Mouse (Mus musculus) T-helper 2 cell (primary cell): ENCODE measurements around the gene Slc25a21.

Experiments
- in situ Hi-C: fragments of 300-600 bp; cut with MboI, MseI; formaldehyde crosslinking; loops from one replicate; pipeline ENCODE4 v1.15.1; 2025; ENCODE audit warnings: high pct_unique_total_duplicates

Slc25a21 gene

DNA sequence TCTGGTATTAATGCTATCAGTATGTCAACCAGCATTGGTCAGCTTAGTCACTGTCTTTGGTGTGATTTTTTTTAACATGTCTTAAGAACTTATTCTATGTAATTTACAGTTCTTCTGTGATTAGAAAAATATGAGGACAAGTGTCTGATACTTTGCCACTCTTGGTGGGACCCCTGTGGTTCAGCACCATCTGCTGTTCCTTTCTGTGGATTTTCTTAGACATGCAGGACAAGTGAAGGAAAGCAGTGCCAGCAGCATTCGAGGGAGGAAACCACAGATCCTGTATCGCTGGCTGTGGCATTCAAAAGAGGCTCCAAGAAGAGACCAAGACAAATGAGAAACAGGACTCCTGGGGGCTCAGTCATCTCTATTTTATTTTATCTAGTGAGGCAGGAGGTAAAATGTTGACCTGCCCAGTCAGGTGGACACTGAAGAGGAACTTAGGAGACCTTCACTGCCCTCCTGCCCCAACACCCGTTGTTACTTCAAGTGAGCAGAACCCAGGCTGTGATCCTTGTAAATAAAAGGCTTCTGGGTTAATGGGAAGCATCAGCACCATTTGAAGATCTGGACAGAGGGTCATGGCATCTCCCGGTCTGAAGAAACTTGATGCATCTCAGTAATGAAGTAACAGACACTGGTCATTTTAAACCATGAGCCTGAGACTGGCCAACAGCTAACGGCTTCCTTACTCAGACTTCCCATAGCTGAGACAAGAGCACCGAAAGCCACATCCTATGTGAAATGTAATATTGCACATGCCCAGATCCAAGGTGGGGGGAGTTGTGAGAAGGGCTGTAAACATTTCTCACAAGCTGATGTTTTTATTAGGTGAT, 306.2 kb downstream of the Slc25a21 start:
- in situ Hi-C loops = no loop called here

DNA sequence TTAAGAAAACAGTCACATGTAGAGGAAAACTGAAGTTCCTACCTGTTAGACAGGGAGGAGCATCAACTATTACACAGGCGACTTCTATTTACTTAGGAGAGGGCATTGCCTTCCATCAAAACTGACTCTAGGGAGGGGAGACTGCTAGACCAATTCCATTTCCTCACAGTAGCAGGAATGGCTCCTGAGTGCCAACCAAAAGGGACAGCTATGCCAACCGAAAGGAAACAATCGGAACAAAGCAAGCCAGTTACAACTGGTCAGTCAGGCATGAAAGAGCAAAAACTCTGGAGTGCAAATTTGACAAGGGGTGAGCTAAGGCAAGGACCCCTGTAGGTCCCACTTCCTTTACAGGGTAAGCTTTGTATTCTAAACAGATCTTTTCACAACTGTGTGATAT, 319.5 kb downstream of the Slc25a21 start:
- in situ Hi-C loops = no loop called here

DNA sequence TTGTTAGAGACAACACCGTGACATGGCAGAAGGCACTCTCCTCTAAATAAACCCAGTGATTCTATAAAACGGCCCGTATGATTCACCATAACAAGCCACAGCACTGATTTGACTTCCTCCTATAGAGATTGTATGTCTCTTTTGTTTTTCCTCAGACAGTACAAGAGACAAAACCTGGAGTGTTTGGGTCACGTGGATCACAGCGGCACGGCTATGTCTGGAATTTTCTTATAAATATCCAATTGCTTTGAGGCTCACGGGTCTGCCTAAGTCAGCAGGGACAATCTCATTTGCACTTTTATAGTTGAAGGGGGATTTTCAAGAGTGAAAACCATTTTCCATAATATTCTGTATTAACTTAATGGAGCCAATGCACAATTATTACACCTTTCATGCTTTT, 320.7 kb downstream of the Slc25a21 start:
- in situ Hi-C loops = no loop called here

DNA sequence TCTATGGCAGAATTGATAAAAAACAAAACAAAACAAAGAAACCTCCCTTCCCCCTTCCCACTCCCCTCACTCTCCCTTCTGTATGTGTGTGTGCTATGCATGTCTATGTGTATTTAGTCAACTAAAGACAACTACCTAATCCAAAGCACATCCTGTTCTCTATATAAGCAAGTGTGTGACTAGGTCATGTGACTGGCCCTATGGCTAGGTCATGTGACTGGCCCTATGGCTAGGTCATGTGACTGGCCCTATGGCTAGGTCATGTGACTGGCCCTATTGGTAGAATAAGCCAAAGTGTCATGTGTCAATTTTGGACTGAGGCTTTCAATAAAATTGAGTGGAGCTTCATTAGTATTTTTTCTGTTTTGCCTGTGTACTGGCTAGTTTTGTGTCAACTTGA, 324.1 kb downstream of the Slc25a21 start:
- in situ Hi-C loops = no loop called here

DNA sequence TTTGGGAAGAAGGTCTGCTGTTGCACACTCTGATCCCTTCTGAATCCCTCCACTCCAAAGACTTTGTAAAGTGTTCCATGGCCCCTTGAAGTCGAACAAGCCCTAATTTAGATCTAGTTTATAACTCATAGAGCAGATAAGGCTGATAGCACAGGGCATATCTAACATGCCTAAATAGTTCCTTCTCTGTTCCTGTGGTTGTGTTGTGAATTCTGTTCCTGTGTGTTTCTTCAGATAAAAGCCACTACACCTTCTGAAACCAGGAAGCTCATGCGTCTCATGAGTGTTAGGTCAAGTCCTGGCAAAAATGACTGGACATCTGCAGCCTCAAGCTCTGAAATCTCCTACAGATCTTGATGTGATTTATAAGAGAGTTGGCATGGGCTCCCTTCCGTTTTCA, 326.7 kb downstream of the Slc25a21 start:
- in situ Hi-C loops = no loop called here

DNA sequence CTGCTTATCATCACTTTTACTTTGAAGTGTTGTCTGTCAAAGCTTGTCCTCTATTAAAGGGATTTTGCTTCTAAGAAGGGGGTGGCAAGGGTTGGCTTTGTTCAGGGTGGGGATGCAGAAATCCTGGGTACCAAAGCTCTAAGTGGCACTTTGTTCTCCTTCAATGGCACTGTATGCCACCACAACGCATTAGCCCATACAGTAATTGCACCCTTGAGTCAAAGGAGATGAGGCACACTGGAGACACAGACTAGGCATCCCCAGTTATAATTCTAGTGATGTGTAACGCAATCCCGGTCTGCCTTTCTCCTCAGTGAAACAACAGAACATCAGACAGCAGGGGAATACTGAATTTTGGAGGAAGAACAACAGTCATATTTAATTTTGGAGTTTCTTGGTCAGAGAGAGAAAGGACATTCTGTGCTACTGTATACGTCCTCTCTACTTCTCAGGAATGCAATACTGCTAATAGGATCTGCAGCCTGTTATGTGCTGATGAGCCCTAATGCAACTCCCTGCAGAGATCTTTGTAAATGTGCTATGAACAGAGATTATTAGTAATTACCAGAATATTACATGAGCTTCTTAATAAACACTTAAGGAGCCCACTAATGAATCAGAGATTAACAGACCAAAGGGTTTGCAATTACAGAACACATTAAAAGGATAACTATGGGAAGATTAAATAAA, 333.3 kb downstream of the Slc25a21 start:
- in situ Hi-C loops = no loop called here

DNA sequence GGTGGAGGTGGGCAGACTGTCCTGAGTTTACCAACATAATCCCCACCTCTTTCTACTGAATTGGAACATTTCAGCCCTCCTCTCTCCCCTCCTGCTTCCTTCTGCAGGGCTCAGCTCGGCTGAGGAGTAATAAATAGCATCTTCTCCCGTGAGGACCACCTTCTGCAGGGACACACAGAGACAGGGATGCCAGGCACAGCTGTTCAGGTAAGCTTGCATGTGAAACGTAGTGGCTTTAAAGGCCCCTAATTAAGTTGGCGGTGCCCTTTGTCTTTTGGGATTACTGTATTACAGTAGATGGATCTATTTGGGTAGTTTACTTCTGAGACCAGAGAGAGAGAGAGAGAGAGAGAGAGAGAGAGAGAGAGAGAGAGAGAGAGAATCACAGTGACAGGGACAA, 344.6 kb downstream of the Slc25a21 start:
- in situ Hi-C loops = no loop called here

DNA sequence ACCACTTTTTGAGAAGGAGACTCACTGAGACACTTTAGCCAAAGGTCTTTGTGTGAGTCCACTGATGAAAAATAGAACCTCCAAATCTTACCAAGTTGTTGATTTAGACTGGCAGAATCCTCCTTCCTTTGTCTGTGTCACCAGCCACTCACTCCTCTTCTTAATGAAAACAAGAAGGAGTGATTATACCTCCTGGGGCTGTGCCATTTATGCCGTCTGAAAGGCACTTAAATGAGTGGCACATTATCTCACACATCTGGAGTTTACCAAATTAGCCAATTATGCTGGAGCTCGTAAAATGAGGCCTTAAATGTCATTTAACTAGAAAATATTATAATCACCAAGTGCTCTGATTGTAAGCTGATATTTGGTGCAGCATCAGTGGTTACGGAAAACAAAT, 345.8 kb downstream of the Slc25a21 start:
- in situ Hi-C loops = no loop called here

DNA sequence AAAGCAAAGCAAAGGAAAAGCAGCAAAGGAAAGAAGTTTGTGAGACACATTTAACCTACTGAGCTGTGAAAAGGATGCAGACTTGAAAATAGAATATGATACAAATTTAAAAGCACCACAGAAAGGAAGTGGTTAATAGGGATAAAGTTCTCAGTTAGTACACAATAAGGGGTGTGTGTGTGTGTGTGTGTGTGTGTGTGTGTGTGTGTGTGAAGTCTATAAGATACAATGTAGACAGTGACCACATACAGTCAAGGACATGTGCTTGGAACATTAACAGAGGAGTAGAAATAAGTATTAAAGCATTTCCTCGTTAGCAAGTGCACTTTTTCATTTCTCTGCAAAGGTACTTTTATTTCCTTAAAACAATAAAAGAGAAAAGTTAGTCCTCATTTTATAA, 367.3 kb downstream of the Slc25a21 start:
- in situ Hi-C loops = no loop called here

DNA sequence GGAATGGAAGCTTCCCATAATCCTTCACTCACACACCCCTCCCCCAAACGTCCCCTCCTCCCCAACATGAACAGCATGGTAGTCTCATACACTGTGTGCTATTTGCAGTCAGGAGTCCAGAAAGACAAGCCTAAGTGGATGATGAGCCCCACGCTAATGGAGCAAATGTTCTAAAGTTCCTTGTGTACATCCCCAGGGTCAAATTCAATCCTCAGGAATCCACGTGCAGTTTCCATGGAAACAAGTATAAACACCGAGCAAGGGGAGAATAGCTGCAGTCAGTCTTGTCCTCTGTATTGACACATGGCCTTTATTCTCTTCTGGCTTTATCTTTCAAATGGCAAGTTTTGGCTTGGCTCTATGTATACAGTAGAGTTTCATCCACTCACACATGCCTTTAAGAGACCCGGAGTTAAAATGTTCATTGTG, 367.8 kb downstream of the Slc25a21 start:
- in situ Hi-C loops = no loop called here

DNA sequence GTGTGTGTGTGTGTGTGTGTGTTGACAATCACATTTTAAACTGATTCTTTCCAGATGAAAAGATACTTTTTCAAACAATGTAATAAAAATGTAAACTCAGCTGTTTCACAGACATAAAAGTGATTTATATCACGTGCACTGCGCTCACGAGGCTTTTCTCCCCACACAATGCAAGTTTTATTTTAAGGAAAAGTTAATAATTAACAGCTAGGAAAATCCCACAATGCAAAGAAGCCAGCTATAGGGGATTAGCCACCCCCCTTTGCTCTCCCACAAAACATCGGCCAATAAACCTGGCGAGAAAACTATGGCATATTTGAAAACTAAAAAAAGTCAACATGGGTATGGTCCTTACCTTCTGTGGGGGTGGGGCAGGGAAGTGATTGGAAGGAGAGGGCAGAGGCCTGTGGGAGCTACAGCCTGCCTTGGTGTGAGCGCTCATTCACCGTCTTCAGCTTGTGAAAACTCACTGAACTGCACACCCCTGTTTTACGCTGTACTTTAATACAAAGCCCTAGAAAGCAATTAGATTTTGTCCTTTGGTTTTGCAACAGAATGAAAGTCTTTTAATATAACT, 369.4 kb downstream of the Slc25a21 start:
- in situ Hi-C loops = no loop called here

DNA sequence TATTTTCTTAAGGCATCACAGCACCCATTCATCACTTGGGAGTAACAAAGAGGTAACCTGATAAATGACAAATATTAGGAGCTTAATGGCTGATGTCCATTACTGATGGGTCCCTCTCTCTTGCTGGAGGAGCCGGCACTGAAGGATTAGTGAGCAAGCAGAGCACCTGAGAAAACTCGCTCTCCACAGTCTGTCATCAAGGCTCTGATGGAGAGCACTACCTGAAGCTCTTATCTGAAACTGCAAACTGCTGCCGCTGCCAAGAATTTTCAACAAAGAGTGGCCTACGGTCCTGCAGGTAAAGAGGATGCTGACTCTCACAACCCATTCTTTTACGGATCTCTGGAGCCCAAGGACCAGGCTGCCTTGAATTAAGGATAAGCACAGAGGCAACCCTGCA, 372.6 kb downstream of the Slc25a21 start:
- in situ Hi-C loops = no loop called here

DNA sequence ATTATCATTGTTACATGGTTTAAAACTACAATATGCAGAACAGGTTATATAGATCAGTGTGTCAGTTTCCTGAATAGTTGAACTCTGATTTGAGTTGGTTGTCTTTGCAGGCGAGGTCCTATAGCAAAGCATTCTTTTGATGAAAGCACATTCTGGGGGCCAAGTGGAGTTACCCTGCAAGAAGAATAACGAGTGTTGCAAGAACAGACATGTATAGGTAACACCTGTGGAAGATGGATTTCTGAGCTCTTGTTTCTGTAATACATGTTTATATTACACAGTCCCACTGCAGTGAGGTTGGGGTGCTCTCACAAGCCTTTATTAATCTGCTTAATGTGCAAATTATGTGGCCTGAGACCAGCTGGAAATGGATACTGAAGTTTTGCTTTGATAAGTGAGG, 375.1 kb downstream of the Slc25a21 start:
- in situ Hi-C loops = no loop called here

DNA sequence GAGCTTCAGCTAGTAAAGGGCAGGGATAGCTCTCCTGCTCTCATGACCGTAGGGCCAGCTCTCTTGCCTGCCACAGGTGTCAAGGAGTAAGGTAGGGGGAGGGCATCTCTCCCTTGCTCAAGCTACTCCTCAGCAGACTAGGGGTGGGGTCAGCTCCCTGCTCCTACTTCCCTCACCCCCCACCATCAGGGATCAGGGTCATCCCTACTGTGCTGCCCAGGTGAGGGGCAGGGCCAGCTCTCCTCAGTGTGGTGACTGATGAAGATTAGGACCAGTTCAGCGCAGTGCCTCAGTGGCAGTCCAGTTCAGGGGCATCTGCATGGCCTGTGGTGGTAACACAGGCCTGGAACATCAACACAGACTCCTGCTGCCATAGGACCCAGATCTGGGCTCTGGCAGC, 376.7 kb downstream of the Slc25a21 start:
- in situ Hi-C loops = no loop called here

DNA sequence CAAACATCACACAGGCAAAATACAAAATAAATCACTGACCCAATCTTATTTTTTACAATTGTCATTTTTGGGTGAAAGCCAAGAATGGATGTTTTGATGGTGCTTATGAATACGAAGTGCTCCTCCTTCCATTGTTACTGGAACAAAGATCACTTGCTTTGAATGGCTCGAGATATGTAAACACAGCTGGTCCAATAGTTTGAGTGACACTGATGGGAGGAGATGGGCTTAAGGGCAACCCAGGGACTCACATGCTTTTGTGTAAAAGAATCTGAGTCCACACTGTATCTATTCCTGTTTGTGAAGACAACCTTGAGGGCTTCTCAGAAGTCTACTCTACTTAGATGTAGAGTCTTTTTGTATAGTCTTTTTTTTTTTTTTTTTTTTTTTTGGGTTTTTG, 389.8 kb downstream of the Slc25a21 start:
- in situ Hi-C loops = no loop called here

DNA sequence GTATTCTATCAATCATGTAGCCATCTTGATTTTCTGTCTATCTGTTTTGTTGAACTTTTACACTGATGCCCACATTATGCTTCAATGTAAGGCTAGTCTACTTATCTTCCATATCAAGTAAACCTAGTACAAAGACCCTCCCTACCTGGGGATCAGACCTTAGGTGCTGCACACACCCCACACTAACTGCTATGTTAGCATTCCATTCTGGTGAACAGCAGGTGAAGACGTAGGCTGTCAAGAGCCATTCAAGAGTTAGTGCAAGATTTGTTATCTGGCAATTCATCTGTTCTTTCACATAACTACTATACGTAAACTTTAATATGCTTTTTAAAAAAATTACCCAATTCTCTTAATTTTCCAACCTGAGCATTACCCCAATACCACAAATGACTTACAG, 390.2 kb downstream of the Slc25a21 start:
- in situ Hi-C loops = no loop called here

DNA sequence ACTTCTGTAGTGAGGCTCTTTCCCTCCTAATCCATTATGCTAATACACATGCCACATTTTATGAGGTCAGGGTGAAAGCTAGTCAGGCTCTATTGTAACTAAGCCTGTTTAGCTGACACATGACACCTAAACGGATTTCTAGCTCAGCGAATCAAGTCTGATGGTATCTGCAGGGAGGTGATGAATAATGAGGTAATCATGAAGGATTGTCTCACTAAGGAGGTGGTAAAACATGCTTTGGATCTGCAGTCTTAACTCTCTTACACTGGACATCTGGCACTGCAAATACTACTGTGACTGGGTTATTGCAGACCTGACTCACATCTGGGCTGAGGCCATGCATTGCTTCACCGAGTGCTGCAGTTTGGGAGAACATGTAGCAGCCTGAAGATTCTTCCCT, 392.8 kb downstream of the Slc25a21 start:
- in situ Hi-C loops = no loop called here

DNA sequence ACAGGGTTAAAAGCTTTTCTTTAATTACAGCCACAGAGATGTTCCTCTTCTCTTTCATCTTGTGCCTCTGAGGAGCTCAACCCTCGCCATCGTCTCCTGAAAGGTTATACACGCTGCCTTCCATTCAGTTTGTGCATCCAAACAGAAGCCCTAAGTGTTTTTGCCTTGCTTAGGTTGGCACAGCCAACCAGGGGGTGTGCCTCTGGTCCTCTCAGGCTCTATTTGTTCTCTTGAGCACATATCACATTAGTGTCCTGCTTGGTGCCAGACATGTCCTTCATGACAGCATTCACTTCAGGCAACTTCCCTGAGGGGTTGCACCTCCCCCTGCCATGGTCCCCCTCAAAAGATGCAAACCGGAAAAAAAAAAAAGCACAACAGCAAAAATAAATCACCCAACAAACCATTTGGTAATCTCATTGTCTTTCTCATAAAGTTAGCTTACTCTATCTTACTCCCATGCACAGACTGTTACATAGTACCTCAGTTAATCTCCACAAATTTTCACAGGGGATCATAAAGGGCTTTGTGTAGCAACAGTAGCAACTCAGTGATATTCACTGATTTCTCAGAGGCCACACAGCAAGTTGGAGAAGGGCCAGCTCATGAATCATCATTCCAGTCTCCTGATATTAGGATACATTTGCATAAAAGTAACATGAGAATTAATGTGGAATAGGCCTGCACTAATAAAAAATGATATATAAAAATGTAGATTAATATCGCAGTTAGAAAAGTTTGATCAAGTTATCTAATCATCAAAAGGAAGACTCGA, 398.4 kb downstream of the Slc25a21 start:
- in situ Hi-C loops = no loop called here

DNA sequence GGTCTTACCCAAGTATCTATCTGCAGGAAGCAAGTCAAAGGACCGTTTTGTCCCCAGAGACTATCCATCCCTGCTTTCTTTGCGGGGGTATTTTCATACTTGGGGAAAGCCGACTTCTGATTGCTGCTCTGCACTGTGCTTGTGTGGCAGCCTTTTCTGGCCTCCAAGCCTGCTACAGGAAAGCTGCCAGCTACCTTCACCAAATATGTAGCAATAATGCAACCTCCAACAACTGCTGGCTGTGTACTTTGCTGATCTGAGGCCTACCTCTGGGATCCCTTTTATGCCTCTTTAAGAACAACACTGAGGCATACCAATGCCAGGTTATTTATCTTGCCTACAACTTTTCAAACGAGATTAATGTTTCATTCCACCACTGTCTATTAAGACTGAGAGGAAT, 408.0 kb downstream of the Slc25a21 start:
- in situ Hi-C loops = no loop called here

DNA sequence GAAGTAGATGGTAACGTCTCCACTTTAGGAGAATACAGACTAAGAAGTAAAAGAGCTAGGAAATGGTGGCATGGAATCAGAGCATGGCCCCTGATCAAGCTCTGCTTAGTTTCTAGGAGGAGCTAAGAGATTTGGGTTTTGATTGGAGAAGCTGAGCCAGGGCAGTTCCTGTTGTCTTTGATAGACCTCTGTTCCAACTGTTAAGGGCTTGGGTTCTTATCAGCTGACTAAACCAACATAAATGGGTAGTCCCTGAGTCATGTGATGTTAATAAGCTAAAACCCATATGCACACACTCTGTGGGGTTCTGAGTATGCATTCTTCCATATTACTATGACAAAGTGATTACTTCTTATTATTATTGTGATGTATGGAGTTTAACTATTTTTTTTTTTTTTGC, 412.0 kb downstream of the Slc25a21 start:
- in situ Hi-C loops = no loop called here

DNA sequence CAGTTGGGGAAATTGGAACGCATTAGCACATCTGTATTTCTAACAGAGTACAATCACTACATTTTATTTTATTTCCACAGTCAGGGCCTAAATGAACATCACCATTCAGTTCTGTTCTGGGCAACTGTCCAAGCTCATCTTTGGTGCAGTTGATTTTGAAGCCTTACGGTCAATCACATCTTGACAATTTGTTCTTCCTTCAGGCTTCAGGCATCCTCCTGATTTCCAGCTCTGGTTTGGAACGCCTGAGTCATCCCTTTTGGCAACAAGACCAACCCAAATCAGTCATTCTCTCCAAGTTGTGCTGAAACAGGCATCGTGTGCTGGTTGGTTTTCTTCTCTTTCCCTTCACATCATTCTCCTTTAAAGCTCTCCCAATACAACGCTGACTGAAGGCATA, 416.1 kb downstream of the Slc25a21 start:
- in situ Hi-C loops = no loop called here

DNA sequence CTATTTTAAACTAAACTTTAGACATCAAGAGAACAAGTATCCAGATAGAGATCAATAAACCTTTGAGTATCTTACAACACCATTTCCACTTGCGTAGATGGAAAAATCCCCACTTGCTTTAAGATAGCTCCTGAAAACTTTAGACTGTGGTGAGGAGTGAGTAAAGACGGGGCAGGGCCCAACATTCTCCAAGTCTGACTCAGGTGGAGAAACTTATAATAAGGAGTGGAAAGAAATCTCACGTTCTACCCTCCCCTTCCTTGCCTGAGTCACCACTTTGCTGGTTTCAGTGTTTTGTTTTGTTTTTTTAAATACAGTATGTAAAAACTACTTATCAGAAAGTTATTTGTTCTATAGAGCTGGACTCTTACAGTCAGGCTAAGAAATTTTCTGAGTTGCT, 417.7 kb downstream of the Slc25a21 start:
- in situ Hi-C loops = no loop called here
